Mouse (Mus musculus): ENCODE results near the gene Usp2.

Gene Usp2

DNA sequence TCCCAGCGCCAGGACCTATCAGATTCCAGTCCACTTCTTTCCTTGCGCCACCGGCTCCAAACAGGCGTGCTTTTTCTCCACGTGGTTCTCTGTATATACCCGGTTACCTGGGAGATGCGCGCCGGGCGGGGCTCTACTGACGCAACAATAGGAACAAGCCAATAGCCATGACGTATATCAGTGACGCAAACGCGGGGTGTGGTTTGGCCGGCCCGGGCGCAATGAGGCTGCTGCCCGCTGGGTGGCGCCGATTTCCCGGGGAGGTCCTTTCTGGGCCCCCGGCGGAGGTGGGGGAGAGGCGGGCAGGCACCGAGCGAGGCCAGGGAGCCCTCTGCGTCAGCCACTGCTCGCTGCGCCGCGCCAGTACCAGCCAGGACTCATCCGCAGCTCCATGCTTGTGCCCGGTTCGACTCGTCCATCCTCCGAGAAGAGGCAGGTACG is at the start of gene Usp2:
Gene Usp2 (plus strand): TSS at position 237 of the 441 bp plus-strand sequence.
- DNase-seq = peak; percentile 100

GRCm38 (mm10) chr9:44017846-44018245 is 49.0 kb upstream of the Usp2 start:
- peak; percentile 56 for DNase-seq

DNA sequence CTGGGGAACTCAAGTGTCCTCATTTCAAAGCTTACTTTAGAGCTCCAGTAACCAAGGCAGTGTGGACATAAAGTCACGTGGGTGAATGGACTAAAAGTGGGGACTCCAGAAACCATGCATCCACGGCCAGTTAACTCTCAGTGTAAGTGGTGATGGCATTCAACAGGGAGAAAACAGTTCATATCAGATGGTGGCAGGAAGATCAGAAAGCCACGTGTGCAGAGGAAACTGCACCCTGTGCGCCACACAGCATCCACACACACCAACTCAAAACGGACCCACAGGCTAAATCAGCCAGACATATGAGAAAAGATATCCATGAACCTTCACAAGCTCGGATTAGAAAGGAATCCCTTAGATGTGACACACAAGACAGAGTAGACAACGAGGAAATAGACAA is 46.8 kb upstream of the Usp2 start:
- peak; percentile 68 for DNase-seq

DNA sequence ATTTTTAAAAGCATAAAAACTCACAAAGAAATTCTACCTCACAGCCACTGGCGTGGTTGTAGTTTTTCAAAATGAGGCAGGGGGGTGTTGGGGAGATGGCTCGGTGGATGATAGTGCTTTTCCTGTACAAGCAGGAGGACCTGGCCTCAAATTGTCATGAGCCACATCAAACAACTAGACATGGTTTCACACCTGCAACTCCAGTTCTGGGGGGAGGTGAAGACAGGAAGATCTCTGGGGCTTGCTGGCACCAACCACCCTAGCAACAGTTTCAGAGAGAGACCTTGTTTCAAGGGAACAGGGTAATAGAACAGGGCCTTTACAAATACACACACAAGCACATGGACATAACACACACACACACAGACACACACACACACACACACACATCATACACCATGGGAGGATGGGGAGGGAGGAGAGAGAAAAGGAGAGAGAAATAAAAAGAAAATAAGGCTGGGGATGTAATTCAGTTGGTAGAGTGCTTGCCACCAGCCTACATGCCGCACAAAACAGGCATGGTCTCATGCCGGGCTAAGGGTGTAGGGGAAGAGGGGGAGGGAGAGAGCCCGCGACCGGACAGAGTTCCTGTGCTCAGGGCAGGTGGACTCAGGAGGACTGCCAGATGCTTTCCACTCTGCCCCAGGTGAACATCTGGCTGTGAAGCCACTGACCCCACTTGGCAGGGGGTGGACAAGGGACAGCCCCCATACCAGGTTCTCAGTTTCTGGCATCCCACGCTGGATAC is 44.5 kb upstream of the Usp2 start:
- peak; percentile 86 for DNase-seq

DNA sequence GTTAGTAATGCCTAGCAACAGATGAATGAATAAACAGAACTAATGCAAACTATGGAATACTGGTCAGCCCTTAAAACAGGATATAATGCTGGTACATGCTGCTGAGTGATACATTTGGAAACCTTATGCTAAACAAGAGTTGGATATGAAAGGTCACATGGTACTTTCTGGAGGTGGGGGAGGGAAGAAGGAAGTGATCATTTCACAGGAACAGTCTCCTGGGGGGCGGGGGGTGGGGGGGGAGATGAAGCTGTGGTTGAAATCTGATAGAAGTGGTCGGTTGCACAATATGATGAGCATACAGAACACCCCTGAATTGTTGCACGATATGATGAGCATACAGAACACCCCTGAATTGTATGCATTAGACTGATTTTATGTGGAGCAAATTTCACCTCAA is 42.7 kb upstream of the Usp2 start:
- DNase-seq = no peak

DNA sequence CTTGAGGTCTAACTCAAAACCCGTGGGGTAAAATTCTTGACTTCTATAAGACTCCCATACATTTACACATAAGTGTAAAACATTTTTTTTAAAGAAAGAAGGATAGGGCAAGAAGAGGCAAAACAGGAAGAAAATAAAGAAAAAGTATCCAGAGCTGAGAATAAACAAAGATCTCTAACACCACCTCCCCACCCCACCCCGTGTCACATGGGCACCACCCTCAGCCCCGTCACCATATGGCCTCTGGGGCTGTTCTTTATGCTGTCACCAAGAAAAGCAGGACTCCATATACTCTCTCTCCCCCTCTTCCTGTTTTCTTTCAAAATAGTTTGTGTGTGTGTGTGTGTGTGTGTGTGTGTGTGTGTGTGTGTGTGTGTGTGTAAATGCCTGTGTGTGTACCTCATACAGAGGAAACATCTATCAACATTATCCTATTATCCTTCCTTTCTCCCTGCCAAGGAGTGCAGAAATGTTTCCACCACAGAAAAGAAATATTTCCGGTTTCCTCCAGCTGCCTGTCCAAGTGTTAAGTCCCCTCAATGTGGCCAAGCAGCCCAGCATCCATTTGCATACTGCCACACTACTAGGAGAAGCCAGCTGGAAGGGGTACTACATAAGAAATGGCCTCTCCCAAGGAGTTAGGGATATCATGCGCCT is 37.1 kb upstream of the Usp2 start:
- DNase-seq = peak; percentile 80

- peak; percentile 51 for DNase-seq
Observed at GRCm38 (mm10) chr9:44030646-44031045, 36.2 kb upstream of the Usp2 start.

- peak; percentile 69 for DNase-seq
Observed at GRCm38 (mm10) chr9:44031079-44031478, 35.7 kb upstream of the Usp2 start.

DNA sequence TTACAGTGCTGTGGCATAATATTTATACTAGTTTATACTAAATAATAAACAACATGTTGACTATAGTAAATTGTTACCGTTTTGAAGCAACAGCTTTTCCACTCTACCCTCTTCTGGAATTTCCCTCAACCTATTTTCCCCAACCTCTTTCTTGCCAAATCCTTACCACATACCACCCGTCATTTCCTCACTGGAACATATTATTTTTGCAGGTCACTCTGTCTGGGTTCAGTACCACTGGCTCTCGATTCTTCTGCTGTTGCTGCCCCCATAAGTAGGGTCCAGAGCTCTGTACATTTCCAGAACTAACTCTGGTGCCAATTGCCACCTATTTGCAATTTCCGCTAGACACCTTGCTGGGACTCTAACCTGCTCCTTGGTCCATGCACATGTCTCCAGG is 34.9 kb upstream of the Usp2 start:
- no peak for DNase-seq

DNA sequence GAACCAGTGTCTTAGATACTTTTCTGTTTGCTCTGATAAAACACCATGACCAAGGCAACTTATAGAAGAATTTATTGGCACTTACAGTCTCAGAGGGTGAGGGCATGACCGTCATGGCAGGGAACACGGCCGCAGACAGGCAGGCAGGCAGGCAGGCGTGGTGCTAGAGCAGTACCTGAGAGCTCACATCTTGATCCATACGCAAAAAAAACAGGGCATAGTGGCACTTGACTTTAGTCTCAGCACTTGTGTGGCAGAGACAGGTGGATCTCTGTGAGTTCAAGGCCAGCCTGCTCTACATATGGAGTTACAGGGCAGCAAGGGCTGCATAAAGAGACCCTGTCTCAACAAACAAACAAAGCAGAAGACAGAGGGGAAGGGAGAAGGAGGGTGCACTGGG is 33.5 kb upstream of the Usp2 start:
- DNase-seq = peak; percentile 33

DNA sequence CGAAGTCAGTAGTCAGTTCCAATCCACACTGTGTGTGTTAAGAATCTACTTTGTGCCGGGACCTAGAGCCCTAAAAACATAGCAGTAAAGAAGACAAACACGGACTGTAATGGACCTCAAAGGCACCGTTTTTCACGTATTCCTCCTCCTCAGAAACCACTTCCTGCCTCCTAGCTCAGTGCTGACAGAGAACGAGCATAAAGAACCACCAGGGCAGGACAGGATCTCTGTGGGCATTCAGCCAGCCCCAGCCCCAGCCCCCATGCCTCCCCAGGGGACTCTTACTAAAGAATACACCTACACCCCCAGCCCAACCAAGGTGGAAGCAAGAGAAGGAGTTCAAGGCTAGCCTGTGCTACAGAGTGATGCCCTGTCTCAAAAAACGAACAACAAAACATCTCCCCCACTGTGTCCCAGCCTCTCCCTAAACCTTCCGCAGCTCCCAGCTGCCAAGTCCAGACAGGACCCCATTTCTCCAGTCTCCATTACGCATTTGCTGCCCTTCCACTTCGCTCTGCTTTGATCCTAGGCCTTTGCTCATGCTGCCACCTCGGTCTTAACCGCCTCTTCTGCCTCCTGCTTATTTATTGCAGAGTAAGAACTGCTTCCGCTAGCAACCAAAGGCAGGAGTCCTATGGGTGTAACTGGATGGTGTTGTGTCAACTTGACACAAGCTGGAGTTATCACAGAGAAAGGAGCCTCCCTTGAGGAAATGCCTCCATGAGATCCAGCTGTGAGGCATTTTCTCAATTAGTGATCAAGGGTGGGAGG is 32.7 kb upstream of the Usp2 start:
- peak; percentile 74 for DNase-seq

DNA sequence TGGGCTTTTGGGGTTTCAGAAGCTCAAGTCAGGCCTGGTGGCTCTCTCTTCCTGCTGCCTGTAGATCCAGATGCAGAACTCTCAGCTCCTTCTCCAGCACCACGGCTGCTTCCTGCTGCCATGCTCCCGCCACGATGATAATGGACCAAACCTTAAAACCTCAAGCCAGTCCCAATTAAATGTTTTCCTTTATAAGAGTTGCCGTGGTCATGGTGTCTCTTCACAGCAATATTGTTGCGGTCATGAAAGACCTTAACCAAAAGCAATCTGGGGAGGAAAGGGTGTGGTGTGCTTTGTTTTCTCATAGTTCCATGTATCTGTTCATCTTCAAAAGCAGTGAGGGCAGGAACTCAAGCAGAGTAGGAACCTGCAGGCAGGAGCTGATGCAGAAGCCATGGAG is 29.7 kb upstream of the Usp2 start:
- no peak for DNase-seq

DNA sequence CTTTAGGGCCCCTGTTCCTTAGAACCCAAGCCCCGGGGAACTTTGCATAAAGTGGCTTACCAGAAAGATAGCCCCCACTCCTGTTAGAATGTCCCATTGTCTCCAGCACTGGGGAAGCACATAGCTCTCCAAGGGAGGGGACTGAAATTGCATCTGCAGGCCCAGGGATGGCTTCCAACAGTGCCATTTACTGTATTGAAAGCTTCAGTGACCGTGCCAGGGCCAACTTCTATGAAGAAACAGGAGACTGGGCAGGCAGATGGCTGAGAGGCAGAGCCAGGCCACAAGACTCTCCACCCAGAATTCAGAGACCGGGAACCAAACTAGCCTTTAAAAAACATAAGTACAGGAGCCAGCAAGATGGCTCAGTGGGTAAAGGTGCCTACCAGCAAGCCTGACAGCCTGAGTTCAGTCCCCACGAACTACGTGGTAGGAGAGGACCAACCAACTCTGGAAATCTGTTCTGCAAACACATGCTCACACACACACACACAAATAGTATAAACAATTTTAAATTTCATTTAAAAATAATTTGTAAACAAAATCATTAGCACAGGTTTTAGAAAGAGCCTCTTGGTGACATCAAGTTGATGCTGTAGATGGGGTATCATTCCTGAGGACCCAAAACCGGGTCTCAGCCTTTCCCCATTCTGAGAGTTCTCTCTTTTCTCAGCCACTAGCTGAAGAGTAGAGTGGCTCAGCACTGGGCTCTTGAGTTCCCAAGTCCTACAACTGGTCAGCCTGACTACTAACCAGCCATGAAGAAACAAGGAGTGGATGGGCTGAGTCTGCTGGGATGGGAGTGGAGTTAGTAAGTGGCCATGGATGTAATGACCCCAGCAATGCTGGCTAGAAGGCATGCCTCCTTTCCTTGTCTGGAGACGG is 25.1 kb upstream of the Usp2 start:
- DNase-seq = no peak

DNA sequence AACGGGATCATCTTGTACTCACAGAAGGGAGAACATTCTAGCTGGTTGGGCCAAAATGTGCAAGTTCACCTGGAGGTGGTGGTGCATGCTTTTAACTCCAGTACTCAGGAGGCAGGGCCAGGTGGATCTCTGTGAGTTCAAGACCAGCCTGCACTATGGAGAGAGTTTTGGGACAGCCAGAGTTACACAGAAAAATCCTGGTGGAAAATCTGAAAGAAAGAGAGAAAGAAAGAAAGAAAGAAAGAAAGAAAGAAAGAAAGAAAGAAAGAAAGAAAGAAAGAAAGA is 24.5 kb upstream of the Usp2 start:
- no peak for DNase-seq

DNA sequence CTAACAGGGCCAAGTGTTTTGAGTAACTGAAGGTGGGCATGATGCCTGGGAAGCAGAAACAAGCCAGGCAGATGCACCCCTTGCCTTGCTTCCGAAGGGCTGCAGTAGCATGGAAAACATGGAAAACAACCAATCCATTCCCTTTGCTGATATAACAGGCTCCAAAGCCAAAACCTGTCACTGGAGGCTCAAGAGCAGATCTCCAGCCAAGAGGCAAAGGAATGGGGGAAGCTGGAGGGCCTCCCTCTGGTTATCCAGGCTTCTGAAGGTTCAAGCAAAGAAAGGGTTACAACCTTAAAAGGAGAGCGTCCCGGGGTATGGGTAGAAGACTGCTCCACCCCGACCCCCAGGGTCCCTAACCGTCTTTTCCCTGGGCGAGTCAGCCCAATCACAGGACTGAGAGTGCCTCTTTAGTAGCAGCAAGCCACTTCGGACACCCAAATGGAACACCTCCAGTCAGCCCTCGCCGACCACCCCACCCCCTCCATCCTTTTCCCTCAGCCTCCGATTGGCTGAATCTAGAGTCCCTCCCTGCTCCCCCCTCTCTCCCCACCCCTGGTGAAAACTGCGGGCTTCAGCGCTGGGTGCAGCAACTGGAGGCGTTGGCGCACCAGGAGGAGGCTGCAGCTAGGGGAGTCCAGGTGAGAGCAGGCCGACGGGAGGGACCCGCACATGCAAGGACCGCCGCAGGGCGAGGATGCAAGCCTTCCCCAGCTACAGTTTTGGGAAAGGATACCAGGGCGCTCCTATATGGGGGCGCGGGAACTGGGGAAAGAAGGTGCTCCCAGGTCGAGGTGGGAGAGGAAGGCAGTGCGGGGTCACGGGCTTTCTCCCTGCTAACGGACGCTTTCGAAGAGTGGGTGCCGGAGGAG is 23.7 kb upstream of the Usp2 start, which contains the start of gene Thy1:
Gene Thy1 (plus strand): TSS at position 549 of the 872 bp plus-strand sequence.
- peak; percentile 91 for DNase-seq

DNA sequence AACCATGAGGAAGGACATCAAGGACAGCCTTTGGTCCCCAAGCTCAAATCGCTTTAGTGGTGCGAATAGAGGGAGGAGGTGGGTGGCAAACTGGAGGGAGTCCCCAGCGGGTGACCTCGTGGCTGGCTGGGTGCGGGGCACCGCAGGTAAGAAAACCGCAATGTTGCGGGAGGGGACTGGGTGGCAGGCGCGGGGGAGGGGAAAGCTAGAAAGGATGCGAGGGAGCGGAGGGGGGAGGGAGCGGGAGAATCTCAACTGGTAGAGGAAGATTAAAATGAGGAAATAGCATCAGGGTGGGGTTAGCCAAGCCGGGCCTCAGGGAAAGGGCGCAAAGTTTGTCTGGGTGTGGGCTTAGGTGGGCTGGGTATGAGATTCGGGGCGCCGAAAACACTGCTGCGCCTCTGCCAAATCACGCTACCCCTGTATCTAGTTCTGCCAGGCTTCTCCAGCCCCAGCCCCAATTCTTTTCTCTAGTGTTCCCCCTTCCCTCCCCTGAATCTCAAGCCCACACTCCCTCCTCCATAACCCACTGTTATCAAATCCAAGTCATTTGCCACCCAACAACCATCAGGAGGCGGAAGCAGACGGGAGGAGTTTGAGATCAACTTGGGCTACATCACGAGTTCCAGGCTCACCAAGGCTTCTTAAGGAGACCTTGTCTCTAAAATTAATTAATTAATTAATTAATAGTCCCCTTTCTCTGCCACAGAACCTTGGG is 23.0 kb upstream of the Usp2 start:
- peak; percentile 81 for DNase-seq

DNA sequence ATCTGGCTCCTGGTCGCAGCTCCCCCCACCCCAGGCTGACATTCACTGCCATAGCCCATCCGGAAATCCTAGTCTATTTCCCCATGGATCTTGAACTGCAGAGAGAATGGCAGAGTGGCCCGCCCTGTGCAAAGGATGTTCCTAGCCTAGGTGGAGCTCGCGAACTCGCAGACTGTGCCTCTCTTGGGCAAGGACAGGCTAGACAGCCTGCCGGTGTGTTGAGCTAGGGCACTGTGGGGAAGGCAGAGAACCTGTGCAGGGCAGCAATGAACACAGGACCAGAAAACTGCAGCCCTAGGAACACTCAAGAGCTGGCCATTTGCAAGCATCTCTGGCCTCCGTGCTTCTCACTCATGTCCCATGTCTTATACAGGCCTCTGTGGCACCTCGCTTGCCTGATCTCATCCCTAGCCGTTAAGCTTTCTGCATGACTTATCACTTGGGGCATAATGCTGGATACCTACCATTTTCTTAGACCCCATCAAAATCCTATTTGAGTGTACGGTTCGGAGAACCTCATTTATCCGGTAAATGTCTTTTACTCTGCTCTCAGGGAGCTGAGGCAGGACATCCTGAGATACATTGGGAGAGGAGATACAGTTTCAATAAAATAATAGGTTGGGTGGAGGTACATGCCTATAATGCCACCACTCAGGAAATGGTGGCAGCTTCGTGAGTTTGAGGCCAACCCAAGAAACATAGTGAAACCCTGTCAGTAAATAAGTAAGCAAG is 22.2 kb upstream of the Usp2 start:
- DNase-seq = peak; percentile 86

GRCm38 (mm10) chr9:44045158-44045883 is 21.5 kb upstream of the Usp2 start:
- DNase-seq = no peak

DNA sequence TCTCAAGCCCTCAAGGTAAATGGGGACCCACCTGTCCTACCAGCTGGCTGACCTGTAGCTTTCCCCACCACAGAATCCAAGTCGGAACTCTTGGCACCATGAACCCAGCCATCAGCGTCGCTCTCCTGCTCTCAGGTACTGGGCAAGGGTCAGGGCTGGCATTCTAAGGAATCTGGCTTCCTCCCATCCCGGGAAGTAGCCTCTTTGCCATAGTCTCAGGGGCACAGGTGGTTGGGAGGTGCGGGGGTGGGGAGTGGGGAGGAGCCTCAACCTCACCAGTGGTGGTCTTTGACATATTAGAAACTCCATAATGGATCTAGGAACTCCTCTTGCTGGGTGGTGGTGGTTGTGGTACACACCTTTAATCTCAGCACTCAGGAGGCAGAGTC is 20.9 kb upstream of the Usp2 start:
- DNase-seq = peak; percentile 51

DNA sequence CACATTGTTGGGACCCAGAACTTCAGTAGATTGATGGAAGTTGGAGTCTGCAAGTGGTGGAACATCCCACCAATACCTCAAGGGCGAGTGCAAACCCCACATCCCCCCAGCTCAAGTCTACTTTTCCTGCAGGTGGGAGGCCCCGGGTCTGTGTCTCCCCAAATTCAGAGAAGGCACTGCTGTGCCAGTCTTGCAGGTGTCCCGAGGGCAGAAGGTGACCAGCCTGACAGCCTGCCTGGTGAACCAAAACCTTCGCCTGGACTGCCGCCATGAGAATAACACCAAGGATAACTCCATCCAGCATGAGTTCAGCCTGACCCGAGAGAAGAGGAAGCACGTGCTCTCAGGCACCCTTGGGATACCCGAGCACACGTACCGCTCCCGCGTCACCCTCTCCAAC is 20.4 kb upstream of the Usp2 start:
- peak; percentile 76 for DNase-seq

All from thymus, postnatal 14 days (tissue).